ENCODE assay signal across 11 mouse cellular contexts in genomic region chr6:77373132-77373531, GRCm38 (mm10).
A peak's percentile ranks its signal among the peaks of the same experiment; 100 is the strongest.
DNase-seq lines count a peak whose midpoint lies in the region; TF ChIP-seq lines count a peak whose summit lies in the region.
"Had no signal": no experiment of that assay in that cellular context is flagged by ENCODE, and none has a peak within 500 bp of the region (broad histone marks: within the 10 kb centered on the region; RNA-seq: fewer than 3 reads in every experiment).

No protein-coding gene starts in this region.

- no peaks in the 10 kb centered on the region for H3K36me3 ChIP-seq in heart, adult 2 months (ENCODE audit: control insufficient read depth, insufficient read depth, low read length)
- H3K36me3 ChIP-seq: forebrain, embryonic 10.5 days; hindbrain, embryonic 12.5 days; liver, embryonic 15.5 days had no signal

- no peak for TF ChIP-seq CTCF in heart, adult 2 months (IDR thresholded peaks at IDR 0.05)

- H3K27me3 ChIP-seq in heart, adult 2 months (ENCODE audit: control insufficient read depth, insufficient read depth, low read length), result no peaks in the 10 kb centered on the region
- H3K27me3 ChIP-seq: hindbrain, embryonic 12.5 days; liver, embryonic 15.5 days had no signal

- no peak for TF ChIP-seq POLR2A in heart, adult 2 months (IDR thresholded peaks at IDR 0.05; ENCODE audit: insufficient read depth, low read depth, low read length)

- H3K4me3 ChIP-seq in heart, adult 2 months, result no peak overlapping the region
- H3K4me3 ChIP-seq: forebrain, embryonic 10.5 days; hindbrain, embryonic 12.5 days; liver, embryonic 15.5 days had no signal

- no peaks in the 10 kb centered on the region for H3K79me2 ChIP-seq in heart, adult 2 months (replicated peaks; ENCODE audit: control insufficient read depth, insufficient read depth, low read length)

- peak; percentile 3 to 6 for DNase-seq in heart, adult 18-20 months
- no peak for DNase-seq in heart, adult 2 months
- peak; percentile 10 to 20 for DNase-seq in left cerebral cortex, postnatal 10 days (ENCODE audit: extremely low spot score in 1 of 2, low spot score in 2 of 2)
- DNase-seq in left cerebral cortex, adult 9 months (ENCODE audit: low spot score in 2 of 2), result no peak
- DNase-seq in testis, postnatal 10 days (ENCODE audit: low spot score), result peak; percentile 40
- DNase-seq in testis, postnatal 14 days (ENCODE audit: low spot score), result no peak
- no peak for DNase-seq in spleen, postnatal 36 days (ENCODE audit: low spot score in 2 of 2)
- DNase-seq: thymus, adult 18-20 months had no signal

- H3K9ac ChIP-seq in heart, adult 2 months (ENCODE audit: low read depth, low read length), result no peak overlapping the region
- H3K9ac ChIP-seq: hindbrain, embryonic 12.5 days; liver, embryonic 15.5 days had no signal

- H3K27ac ChIP-seq in heart, adult 2 months, result no peak overlapping the region
- H3K27ac ChIP-seq: forebrain, embryonic 10.5 days; hindbrain, embryonic 12.5 days; liver, embryonic 15.5 days had no signal

- no peaks in the 10 kb centered on the region for H3K4me1 ChIP-seq in heart, adult 2 months (ENCODE audit: control insufficient read depth, insufficient read depth, low read length)
- H3K4me1 ChIP-seq: forebrain, embryonic 10.5 days; hindbrain, embryonic 12.5 days; liver, embryonic 15.5 days had no signal

- 21% methylated on average over 5 of the region's 5 CpGs for WGBS in heart, adult 2 months

- TF ChIP-seq EP300 in heart, adult 2 months (IDR thresholded peaks at IDR 0.05; ENCODE audit: insufficient read depth, low read depth, low read length), result no peak

- intact Hi-C loops in heart, adult 2 months (cut with DNase I), result no loop called here
- intact Hi-C loops in left cerebral cortex, postnatal 10 days (cut with DNase I), result no loop called here

Comparison
In these comparisons a context has a peak if more than half of its experiments do, and no peak if none do; other contexts are left out.
1. DNase-seq: peak in heart, adult 18-20 months (2 of 2), left cerebral cortex, postnatal 10 days (2 of 2) and testis, postnatal 10 days (single experiment); none in heart, adult 2 months (0 of 2), left cerebral cortex, adult 9 months (0 of 2), testis, postnatal 14 days (single experiment) and spleen, postnatal 36 days (0 of 2).